Mouse (Mus musculus): ENCODE measurements around the gene Olfr1151. TPM values are rescaled to one million over a fixed set of nuclear protein-coding genes. Genes with fewer than 3 reads are reported as not detected.

The Olfr1151 gene
- total RNA-seq (2022): not detected

DNA sequence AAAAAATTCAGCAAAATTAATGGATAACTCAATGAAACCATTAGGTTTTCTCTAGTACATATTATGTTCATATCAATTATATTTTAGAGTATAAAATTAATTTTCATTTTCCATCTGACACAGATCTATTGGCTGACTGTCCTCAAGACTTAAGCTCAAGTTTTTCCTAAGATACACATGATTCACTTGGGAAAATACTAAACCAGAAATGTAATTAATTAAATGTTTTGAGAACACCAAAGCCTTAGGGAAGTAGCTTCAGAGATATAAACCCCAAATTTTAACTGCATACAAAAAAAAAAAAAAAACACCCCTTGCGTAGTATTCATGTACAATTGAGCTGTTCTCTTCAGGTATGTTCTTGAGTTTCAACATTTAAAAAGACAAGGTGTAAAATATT is at the start of gene Olfr1151:
TSS of gene Olfr1151 (plus strand) at position 301 of the 400 bp plus-strand sequence.
- no peak for DNase-seq (ENCODE audit: low spot score in 2 of 2)

DNA sequence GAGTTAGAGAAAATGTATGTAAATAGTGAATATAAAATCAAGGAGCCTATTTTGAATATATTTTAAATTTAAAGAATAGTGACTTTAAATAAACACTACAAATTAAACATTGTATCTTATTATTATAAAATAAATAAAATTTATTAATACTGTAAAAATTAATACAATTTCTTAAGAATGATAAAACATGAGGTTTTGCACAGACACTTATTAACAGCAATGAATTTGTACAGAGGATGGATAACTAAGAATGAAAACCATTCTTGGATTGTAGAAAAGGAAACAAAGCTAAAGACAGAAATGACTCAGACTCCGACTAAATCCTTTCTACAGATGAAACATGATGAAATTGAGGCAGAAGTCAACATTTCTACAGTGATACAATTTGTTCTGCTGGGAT is 46.1 kb upstream of the Olfr1151 start, which contains the start of gene Olfr1145:
TSS of gene Olfr1145 (plus strand) at position 301 of the 400 bp plus-strand sequence.
- no peak for DNase-seq (ENCODE audit: low spot score in 2 of 2)

DNA sequence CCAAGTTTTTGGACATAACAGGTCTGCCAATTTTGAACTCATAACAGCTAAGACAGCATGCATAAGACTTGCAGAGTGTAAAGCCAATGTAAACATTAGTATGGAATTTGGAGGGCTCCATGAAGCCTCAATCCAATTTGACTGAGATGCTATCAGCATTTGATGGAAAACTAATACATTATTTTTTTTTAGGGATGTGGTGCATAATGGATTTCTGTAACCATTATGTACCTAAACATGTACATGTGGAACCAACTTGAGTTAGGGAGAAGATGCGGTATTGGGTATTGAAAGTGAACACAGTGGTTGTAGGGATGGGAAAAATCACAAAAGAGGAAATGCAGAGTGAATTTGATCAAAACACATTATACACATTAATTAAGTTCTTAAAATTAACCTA is 25.4 kb upstream of the Olfr1151 start, which contains the start of gene Olfr1148:
TSS of gene Olfr1148 (plus strand) at position 301 of the 400 bp plus-strand sequence.
- no peak for DNase-seq (ENCODE audit: low spot score in 2 of 2)

DNA sequence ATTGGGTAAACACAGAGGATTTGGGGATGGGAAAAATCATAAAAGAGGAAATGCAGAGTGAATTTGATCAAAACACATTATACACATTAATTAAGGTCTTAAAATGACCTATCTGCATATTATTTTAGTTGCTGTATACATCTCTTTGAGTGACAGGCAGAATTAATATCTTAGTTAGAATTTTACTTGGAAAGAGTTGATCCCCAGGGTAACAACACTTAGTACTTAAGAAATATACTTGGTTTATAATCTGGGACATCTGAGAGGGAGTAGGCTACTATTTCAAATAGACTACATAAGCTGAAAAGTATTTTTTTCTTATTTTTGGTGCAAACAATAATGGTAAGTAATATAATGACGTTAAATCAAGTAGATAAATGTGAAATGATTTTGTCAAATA is 12.0 kb upstream of the Olfr1151 start, which contains the start of gene Olfr1150-ps1:
TSS of gene Olfr1150-ps1 (plus strand) at position 301 of the 400 bp plus-strand sequence.
- no peak for DNase-seq (ENCODE audit: low spot score in 2 of 2)

- DNase-seq (ENCODE audit: low spot score in 2 of 2): no peak
Measured at GRCm38 (mm10) chr2:87866192-87866591, 10.5 kb downstream of the Olfr1151 start, which contains the start of gene Olfr1152. Olfr1152 (plus strand) TSS chr2:87866492.

DNA sequence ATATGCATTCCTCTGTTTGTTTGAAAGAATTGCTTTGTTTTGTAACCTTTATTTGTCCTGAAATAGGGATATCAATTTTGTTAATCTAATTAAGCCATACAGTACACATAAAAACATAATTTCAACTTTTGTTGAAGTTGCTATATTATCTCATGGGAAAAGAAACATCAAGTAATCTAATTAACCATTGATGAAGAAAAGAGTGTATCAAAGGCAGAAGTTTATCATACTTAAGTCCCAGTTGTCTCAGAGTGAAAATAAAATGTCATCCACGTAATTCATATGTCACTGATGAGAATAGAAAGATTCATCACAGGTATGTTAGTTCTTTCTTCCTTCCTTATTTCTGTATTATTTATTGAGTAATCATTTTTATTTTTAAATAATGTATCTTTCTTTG is 39.0 kb downstream of the Olfr1151 start, which contains the start of gene Olfr1153:
TSS of gene Olfr1153 (plus strand) at position 301 of the 400 bp plus-strand sequence.
- no peak for DNase-seq (ENCODE audit: low spot score in 2 of 2)

- no peak for DNase-seq (ENCODE audit: low spot score in 2 of 2)
Measured at GRCm38 (mm10) chr2:87905066-87905465, 49.4 kb downstream of the Olfr1151 start, which contains the start of gene Olfr1154. Olfr1154 (minus strand) TSS chr2:87905166.

Other genes starting within 250 kb of the Olfr1151 start
- not detected for gene Olfr1130, start 249.7 kb upstream of the Olfr1151 start, total RNA-seq (2022)
- gene Olfr1131, start 228.8 kb upstream of the Olfr1151 start, total RNA-seq (2022): not detected
- gene Olfr1132, start 218.3 kb upstream of the Olfr1151 start, total RNA-seq (2022): not detected
- not detected for gene Olfr1133, start 208.5 kb upstream of the Olfr1151 start, total RNA-seq (2022)
- gene Olfr1134, start 197.4 kb upstream of the Olfr1151 start, total RNA-seq (2022): not detected
- not detected for gene Olfr1135, start 182.2 kb upstream of the Olfr1151 start, total RNA-seq (2022)
- not detected for gene Olfr1136, start 161.9 kb upstream of the Olfr1151 start, total RNA-seq (2022)
- not detected for gene Olfr1137, start 142.7 kb upstream of the Olfr1151 start, total RNA-seq (2022)
- gene Olfr1138, start 115.9 kb upstream of the Olfr1151 start, total RNA-seq (2022): not detected
- not detected for gene Olfr1140, start 112.1 kb upstream of the Olfr1151 start, total RNA-seq (2022)
- gene Olfr1141, start 101.9 kb upstream of the Olfr1151 start, total RNA-seq (2022): not detected
- gene Olfr152, start 76.4 kb upstream of the Olfr1151 start, total RNA-seq (2022): not detected
- not detected for gene Olfr1143, start 55.3 kb upstream of the Olfr1151 start, total RNA-seq (2022)
- gene Olfr1145, start 46.0 kb upstream of the Olfr1151 start, total RNA-seq (2022): not detected
- not detected for gene Olfr1148, start 25.3 kb upstream of the Olfr1151 start, total RNA-seq (2022)
- not detected for gene Olfr1150-ps1, start 11.9 kb upstream of the Olfr1151 start, total RNA-seq (2022)
- not detected for gene Olfr1152, start 10.6 kb downstream of the Olfr1151 start, total RNA-seq (2022)
- gene Olfr1153, start 39.1 kb downstream of the Olfr1151 start, total RNA-seq (2022): not detected
- not detected for gene Olfr1154, start 49.3 kb downstream of the Olfr1151 start, total RNA-seq (2022)
- not detected for gene Olfr1155, start 89.3 kb downstream of the Olfr1151 start, total RNA-seq (2022)
- not detected for gene Olfr1156, start 97.2 kb downstream of the Olfr1151 start, total RNA-seq (2022)
- not detected for gene Olfr1157, start 112.4 kb downstream of the Olfr1151 start, total RNA-seq (2022)
- gene Olfr74, start 118.8 kb downstream of the Olfr1151 start, total RNA-seq (2022): not detected
- gene Olfr1158, start 134.3 kb downstream of the Olfr1151 start, total RNA-seq (2022): not detected
- gene Olfr1160, start 152.4 kb downstream of the Olfr1151 start, total RNA-seq (2022): not detected
- gene Olfr1161, start 166.9 kb downstream of the Olfr1151 start, total RNA-seq (2022): not detected
- not detected for gene Olfr73, start 181.8 kb downstream of the Olfr1151 start, total RNA-seq (2022)
- not detected for gene Olfr1162, start 195.3 kb downstream of the Olfr1151 start, total RNA-seq (2022)
- not detected for gene Olfr1163, start 216.0 kb downstream of the Olfr1151 start, total RNA-seq (2022)
- gene Olfr1164, start 238.1 kb downstream of the Olfr1151 start, total RNA-seq (2022): not detected